Mouse (Mus musculus): ENCODE measurements around the gene Senp5.
A peak's percentile ranks its signal among the peaks of the same experiment; 100 is the strongest.
"Not testable (repeated sequence)": the region's sequence is repeated elsewhere in the genome, so short reads cannot be mapped to it uniquely, and the experiment has no call there.

The Senp5 gene

GRCm38 (mm10) chr16:32002509-32003477 lies at the start of gene Senp5:
Senp5 (minus strand) TSS chr16:32003287.
- peak; percentile 95 for DNase-seq

- no peak for DNase-seq
Observed at GRCm38 (mm10) chr16:32042367-32042766, 39.3 kb upstream of the Senp5 start.

- no peak for DNase-seq
Observed at GRCm38 (mm10) chr16:32019678-32020077, 16.6 kb upstream of the Senp5 start.

- no peak for DNase-seq
Observed at GRCm38 (mm10) chr16:32010330-32010729, 7.2 kb upstream of the Senp5 start.

- DNase-seq, result peak; percentile 31
Observed at GRCm38 (mm10) chr16:32009913-32010312, 6.8 kb upstream of the Senp5 start.

- no peak for DNase-seq
Observed at GRCm38 (mm10) chr16:32008529-32009293, 5.6 kb upstream of the Senp5 start.

- DNase-seq, result no peak
Observed at GRCm38 (mm10) chr16:32004731-32005130, 1.6 kb upstream of the Senp5 start.

- DNase-seq, result no peak
Observed at GRCm38 (mm10) chr16:31996371-31996770, 6.7 kb downstream of the Senp5 start.

GRCm38 (mm10) chr16:31993946-31994345 lies 9.1 kb downstream of the Senp5 start:
- DNase-seq, result no peak

GRCm38 (mm10) chr16:31993195-31993594 lies 9.9 kb downstream of the Senp5 start:
- no peak for DNase-seq

GRCm38 (mm10) chr16:31992039-31992438 lies 11.0 kb downstream of the Senp5 start:
- no peak for DNase-seq

GRCm38 (mm10) chr16:31980946-31981345 lies 22.1 kb downstream of the Senp5 start:
- no peak for DNase-seq

GRCm38 (mm10) chr16:31979501-31979900 lies 23.6 kb downstream of the Senp5 start:
- DNase-seq, result no peak

GRCm38 (mm10) chr16:31975258-31975657 lies 27.8 kb downstream of the Senp5 start:
- DNase-seq, result no peak

GRCm38 (mm10) chr16:31963224-31963623 lies 39.9 kb downstream of the Senp5 start:
- no peak for DNase-seq

- peak; percentile 97 for DNase-seq
Observed at GRCm38 (mm10) chr16:31948345-31948774, 54.7 kb downstream of the Senp5 start, which contains the start of the genes 0610012G03Rik and Ncbp2. 0610012G03Rik (minus strand) TSS chr16:31948494. Ncbp2 (plus strand) TSS chr16:31948513.

- no peak for DNase-seq
Observed at GRCm38 (mm10) chr16:31947901-31948316, 55.2 kb downstream of the Senp5 start.

- DNase-seq, result no peak
Observed at GRCm38 (mm10) chr16:31947333-31947732, 55.8 kb downstream of the Senp5 start.

GRCm38 (mm10) chr16:31945986-31946385 lies 57.1 kb downstream of the Senp5 start:
- not testable (repeated sequence) for DNase-seq

GRCm38 (mm10) chr16:31945372-31945771 lies 57.7 kb downstream of the Senp5 start:
- DNase-seq, result no peak

- DNase-seq, result no peak
Observed at GRCm38 (mm10) chr16:31944698-31945255, 58.3 kb downstream of the Senp5 start.

GRCm38 (mm10) chr16:31943980-31944379 lies 59.1 kb downstream of the Senp5 start:
- peak; percentile 81 for DNase-seq

- no peak for DNase-seq
Observed at GRCm38 (mm10) chr16:31940586-31940985, 62.5 kb downstream of the Senp5 start.
